Mouse (Mus musculus) heart, postnatal 0 days (tissue): Measurements from ENCODE around the gene Lpin1.

ENCODE experiments used
- CTCF ChIP-seq: IDR thresholded peaks from 2 replicates; pipeline ENCODE4 v1.5.1; 2016; ENCODE audit warnings: antibody characterized with exemption, control low read depth, low read depth
- EP300 ChIP-seq: IDR thresholded peaks from 2 replicates; pipeline ENCODE4 v1.6.1; 2016; ENCODE audit warnings: antibody characterized with exemption, low read depth

DNA sequence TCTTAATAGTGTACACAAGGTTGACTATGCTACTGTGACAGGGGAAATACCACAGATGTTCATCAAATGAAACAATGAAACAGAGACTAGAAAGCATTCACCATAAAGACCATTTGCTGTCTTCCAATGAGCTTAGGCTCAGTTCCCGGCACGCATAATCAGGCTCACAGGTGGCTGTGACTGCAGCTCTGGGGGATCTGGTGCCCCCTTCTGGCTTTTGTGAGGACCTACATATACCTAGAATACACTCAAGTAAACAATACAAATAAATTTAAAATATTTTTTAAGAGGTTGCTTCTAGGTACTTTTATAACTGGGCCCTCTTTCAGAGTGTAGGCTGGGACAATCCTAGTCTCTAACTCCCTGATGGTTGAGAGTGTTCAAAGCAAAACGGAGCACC, 106.5 kb downstream of the Lpin1 start:
- TF ChIP-seq CTCF (no peak), EP300 (no peak)
